Mouse (Mus musculus) midbrain, postnatal 0 days (tissue): ENCODE results near the gene H1f0. TPM values are rescaled to one million over a fixed set of nuclear protein-coding genes. Genes with fewer than 3 reads are reported as not detected.

Experiments used
- ATAC-seq: fragments of 200-750 bp; cut with Nextera tagmentation; 2 replicates; pipeline ENCODE4 v1.8.0; 2017; ENCODE audit warnings: moderate number of reproducible peaks, mild to moderate bottlenecking, moderate TSS enrichment, moderate library complexity; ENCODE audit not compliant: low FRiP score
- DNase-seq: peaks from one replicate; pipeline ENCODE4 v3.0.0-alpha.2; 2015; ENCODE audit warnings: low spot score
- H3K27ac ChIP-seq: fragments of 300-500 bp; sonication (generic); 2 replicates; pipeline ENCODE4 v1.5.1; 2014; ENCODE audit warnings: low read depth, mild to moderate bottlenecking, low read length, mixed read lengths
- H3K27me3 ChIP-seq: fragments of 300-500 bp; sonication (generic); 2 replicates; pipeline ENCODE4 v1.6.1; 2014; ENCODE audit warnings: low read length, control low read depth, mixed read lengths; ENCODE audit not compliant: insufficient read depth
- H3K36me3 ChIP-seq: fragments of 300-500 bp; sonication (generic); 2 replicates; pipeline ENCODE4 v1.6.1; 2014; ENCODE audit warnings: low read length, control low read depth, mixed read lengths; ENCODE audit not compliant: insufficient read depth
- H3K4me1 ChIP-seq: fragments of 300-500 bp; sonication (generic); 2 replicates; pipeline ENCODE4 v1.6.1; 2014; ENCODE audit warnings: mild to moderate bottlenecking, control low read depth, antibody characterized with exemption, low read length, mixed read lengths; ENCODE audit not compliant: insufficient read depth
- H3K4me2 ChIP-seq: fragments of 300-500 bp; sonication (generic); 2 replicates; pipeline ENCODE4 v1.6.1; 2014; ENCODE audit warnings: low read depth, mild to moderate bottlenecking, low read length, mixed read lengths; ENCODE audit not compliant: poor library complexity, severe bottlenecking
- H3K4me3 ChIP-seq: fragments of 300-500 bp; sonication (generic); 2 replicates; pipeline ENCODE4 v1.5.1; 2014; ENCODE audit warnings: low read depth, mild to moderate bottlenecking, low read length, moderate library complexity
- H3K9ac ChIP-seq: fragments of 300-500 bp; sonication (generic); replicated peaks from 2 replicates; pipeline ENCODE4 v1.6.1; 2014; ENCODE audit warnings: mild to moderate bottlenecking, low read length, moderate library complexity, mixed read lengths; ENCODE audit not compliant: poor library complexity, severe bottlenecking
- H3K9me3 ChIP-seq: fragments of 300-500 bp; sonication (generic); 2 replicates; pipeline ENCODE4 v1.6.1; 2016; ENCODE audit warnings: low read length, control low read depth
- CTCF ChIP-seq: IDR thresholded peaks from 2 replicates; pipeline ENCODE4 v1.5.1; 2016; ENCODE audit warnings: antibody characterized with exemption, mild to moderate bottlenecking
- WGBS: fragments of 180-500 bp; shearing (Covaris S2); extraction: QIAGEN DNeasy Blood & Tissue Kit; methylation state at CpG from one replicate; pipeline ENCODE4 v1.1.7; 2014; 5-methylcytosine and 5-hydroxymethylcytosine counted together
- polyA plus RNA-seq: library from polyadenylated mRNA; unstranded; fragments of >200 nt; fragmentation: Nextera tagmentation; extraction: Ambion mirVana; gene quantifications from 2 replicates; pipeline ENCODE4 v1.2.1, GENCODE M21; 2015
- total RNA-seq: library from RNA; depleted of rRNA; stranded (reverse); fragments of >200 nt; gene quantifications from 2 replicates; pipeline ENCODE4 v1.2.3, GENCODE M21; 2014

Gene H1f0
- total and polyA plus RNA-seq, 2 experiments from 2014 or later, result 132 to 144 TPM

GRCm38 (mm10) chr15:78984286-78984778, 43.9 kb upstream of the H1f0 start:
- 55% methylated on average over 5 of the region's 5 CpGs for WGBS
- H3K27me3 ChIP-seq, result no peaks in the 10 kb centered on the region
- no peak overlapping the region for H3K9ac ChIP-seq
- peaks cover 10% of the 10 kb centered on the region for H3K36me3 ChIP-seq
- no peak for DNase-seq
- ATAC-seq, result no peak
- no peaks in the 10 kb centered on the region for H3K9me3 ChIP-seq
- H3K4me2 ChIP-seq, result peak overlapping the region; percentile 62
- TF ChIP-seq CTCF, result no peak
- H3K4me3 ChIP-seq, result no peak overlapping the region
- H3K27ac ChIP-seq, result no peak overlapping the region
- peaks cover 5% of the 10 kb centered on the region; the same call in 1 of the 2 replicates for H3K4me1 ChIP-seq

GRCm38 (mm10) chr15:78986536-78987220, 41.6 kb upstream of the H1f0 start:
- TF ChIP-seq CTCF, result no peak
- DNase-seq (no peak), ATAC-seq (no peak)
- H3K27ac ChIP-seq, result no peak overlapping the region
- no peaks in the 10 kb centered on the region for H3K9me3 ChIP-seq
- H3K4me2 ChIP-seq, result no peak overlapping the region
- H3K27me3 ChIP-seq, result no peaks in the 10 kb centered on the region
- WGBS, result 63% methylated on average over 11 of the region's 11 CpGs
- no peak overlapping the region for H3K4me3 ChIP-seq
- peaks cover 33% of the 10 kb centered on the region for H3K36me3 ChIP-seq
- no peak overlapping the region for H3K9ac ChIP-seq
- H3K4me1 ChIP-seq, result peaks cover 5% of the 10 kb centered on the region; the same call in 1 of the 2 replicates

GRCm38 (mm10) chr15:78988499-78988971, 39.7 kb upstream of the H1f0 start:
- Histone ChIP-seq H3K9ac (no peak overlapping the region), H3K4me2 (no peak overlapping the region), H3K4me3 (no peak overlapping the region), H3K27me3 (no peaks in the 10 kb centered on the region), H3K27ac (no peak overlapping the region), H3K4me1 (no peaks in the 10 kb centered on the region), H3K9me3 (no peaks in the 10 kb centered on the region), H3K36me3 (peaks cover 50% of the 10 kb centered on the region)
- TF ChIP-seq CTCF, result no peak
- WGBS, result 46% methylated on average over 14 of the region's 14 CpGs
- ATAC-seq, result peak; percentile 62
- peak; percentile 93 for DNase-seq

GRCm38 (mm10) chr15:78989152-78990092, 38.8 kb upstream of the H1f0 start:
- Histone ChIP-seq H3K4me3 (no peak overlapping the region), H3K4me2 (no peak overlapping the region), H3K9ac (no peak overlapping the region), H3K36me3 (peaks cover 59% of the 10 kb centered on the region), H3K27me3 (no peaks in the 10 kb centered on the region), H3K9me3 (no peaks in the 10 kb centered on the region), H3K4me1 (no peaks in the 10 kb centered on the region), H3K27ac (no peak overlapping the region)
- no peak for TF ChIP-seq CTCF
- no peak for DNase-seq
- no peak for ATAC-seq
- WGBS, result 91% methylated on average over 14 of the region's 14 CpGs

GRCm38 (mm10) chr15:78990093-78990463, 38.2 kb upstream of the H1f0 start:
- Histone ChIP-seq H3K4me1 (no peaks in the 10 kb centered on the region), H3K27me3 (no peaks in the 10 kb centered on the region), H3K27ac (no peak overlapping the region), H3K9me3 (no peaks in the 10 kb centered on the region), H3K36me3 (peaks cover 63% of the 10 kb centered on the region), H3K4me3 (no peak overlapping the region), H3K9ac (no peak overlapping the region), H3K4me2 (no peak overlapping the region)
- ATAC-seq, result no peak
- 96% methylated on average over 9 of the region's 9 CpGs for WGBS
- no peak for DNase-seq
- TF ChIP-seq CTCF, result no peak
